Mouse (Mus musculus) R1 (cell line): ENCODE data around the gene Efcab6.

ENCODE experiments used
- DNase-seq: peaks from one replicate; pipeline ENCODE4 v3.0.0-alpha.2; 2018; ENCODE audit warnings: low read depth, low spot score

Gene Efcab6

GRCm38 (mm10) chr15:83883821-83884220, 181.4 kb downstream of the Efcab6 start:
- DNase-seq: no peak

DNA sequence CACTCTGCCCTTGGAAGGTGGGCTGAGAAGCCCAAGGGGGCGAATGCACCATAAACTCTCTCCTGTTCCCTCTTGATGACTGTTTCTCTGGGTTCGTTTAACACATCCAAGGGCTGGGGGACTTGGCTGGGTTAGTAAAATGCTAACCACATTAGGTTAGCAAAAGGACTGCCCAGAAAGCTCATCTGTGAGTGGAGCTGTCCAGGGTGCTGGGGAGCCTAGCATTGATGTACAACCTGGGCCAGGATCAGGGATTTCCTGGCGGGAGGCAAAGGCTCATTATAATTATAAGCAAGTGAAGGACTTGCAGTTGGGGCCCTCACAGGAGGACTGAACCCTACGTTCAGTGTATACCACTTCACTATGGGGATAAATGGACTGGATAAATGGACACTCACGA, 185.3 kb downstream of the Efcab6 start:
- peak; percentile 70 for DNase-seq

DNA sequence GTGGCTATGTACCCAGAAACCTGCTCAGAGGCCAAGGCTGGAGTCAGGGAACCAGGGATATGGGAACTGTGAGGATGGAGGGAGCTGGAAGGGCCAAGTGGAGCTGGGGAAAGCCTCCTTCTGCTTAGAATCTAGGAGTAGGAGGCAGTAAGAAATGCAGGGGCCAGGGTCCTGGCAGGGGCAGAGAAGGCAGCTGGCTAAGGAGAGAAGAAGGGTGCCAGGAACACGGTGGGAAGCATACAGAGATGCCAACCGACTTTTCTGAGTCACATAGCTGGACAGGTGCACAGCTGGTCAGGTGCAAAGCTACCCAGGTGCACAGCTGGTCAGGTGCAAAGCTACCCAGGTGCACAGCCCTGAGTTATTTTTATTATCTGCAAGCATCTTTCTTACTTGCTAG, 187.3 kb downstream of the Efcab6 start:
- DNase-seq: no peak

- DNase-seq: no peak
Measured at GRCm38 (mm10) chr15:83877155-83877866, 187.9 kb downstream of the Efcab6 start.

GRCm38 (mm10) chr15:83870936-83871335, 194.2 kb downstream of the Efcab6 start:
- DNase-seq: peak; percentile 50

DNA sequence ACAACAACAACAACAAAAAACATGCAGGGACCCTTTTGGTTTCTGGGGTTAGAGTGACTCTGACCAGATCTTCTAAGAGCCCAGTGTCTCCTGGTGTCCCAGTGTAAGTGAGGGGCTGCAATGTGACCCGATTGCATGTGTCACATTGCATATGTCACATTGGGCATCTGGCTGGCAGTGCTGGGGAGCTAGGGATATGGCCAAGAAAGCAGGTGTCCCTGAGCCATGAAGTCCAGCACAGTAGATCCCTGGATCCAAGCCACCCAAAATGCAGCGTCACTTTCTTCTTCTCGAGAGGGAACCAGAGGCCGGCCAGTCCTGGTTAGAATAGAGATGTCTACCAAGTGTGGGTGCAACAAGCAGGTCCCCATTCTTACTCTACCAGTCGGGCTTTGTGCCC, 199.6 kb downstream of the Efcab6 start:
- DNase-seq: no peak

DNA sequence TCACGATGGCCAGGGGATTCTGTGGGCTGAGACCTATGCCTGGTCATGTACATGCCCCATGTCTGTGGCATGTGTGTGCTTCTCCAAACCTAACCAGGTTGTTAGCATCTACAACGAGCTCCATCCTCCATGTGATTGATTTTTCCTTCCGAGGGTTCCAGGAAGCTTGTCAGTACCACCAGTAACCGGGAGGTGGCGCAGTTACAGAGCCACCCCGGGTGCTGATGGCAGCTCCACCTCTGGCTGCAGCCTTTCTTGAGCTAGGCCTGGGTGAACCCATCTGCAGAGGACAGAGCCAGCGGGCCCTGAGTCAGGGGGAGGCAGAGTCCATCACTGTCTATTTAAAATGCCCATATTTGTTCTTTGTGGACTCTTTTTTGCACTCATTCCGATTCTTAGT, 208.1 kb downstream of the Efcab6 start:
- DNase-seq: peak; percentile 46

GRCm38 (mm10) chr15:83853400-83853811, 211.8 kb downstream of the Efcab6 start:
- DNase-seq: no peak

GRCm38 (mm10) chr15:83848193-83848592, 217.0 kb downstream of the Efcab6 start:
- no peak for DNase-seq

GRCm38 (mm10) chr15:83847512-83847911, 217.7 kb downstream of the Efcab6 start:
- no peak for DNase-seq

GRCm38 (mm10) chr15:83846592-83846991, 218.6 kb downstream of the Efcab6 start:
- DNase-seq: no peak

DNA sequence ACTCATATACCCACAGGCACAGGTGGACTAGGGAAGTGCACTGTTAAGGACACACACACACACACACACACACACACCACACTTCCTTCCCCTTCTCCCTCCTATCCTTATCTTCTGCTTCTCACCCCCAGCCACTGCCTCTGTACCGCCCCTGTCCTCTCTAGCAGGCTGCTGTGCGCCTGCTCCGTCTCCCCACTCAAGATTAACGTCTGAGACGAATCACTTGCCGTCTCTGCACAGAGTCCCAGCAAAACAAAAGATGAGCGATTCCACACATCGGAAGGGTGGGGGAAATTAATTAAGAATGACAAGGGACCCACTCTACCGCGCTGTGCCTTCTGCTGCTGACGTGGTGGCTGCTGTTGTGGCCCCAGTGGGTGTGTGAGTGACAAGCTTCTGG, 219.4 kb downstream of the Efcab6 start:
- no peak for DNase-seq

DNA sequence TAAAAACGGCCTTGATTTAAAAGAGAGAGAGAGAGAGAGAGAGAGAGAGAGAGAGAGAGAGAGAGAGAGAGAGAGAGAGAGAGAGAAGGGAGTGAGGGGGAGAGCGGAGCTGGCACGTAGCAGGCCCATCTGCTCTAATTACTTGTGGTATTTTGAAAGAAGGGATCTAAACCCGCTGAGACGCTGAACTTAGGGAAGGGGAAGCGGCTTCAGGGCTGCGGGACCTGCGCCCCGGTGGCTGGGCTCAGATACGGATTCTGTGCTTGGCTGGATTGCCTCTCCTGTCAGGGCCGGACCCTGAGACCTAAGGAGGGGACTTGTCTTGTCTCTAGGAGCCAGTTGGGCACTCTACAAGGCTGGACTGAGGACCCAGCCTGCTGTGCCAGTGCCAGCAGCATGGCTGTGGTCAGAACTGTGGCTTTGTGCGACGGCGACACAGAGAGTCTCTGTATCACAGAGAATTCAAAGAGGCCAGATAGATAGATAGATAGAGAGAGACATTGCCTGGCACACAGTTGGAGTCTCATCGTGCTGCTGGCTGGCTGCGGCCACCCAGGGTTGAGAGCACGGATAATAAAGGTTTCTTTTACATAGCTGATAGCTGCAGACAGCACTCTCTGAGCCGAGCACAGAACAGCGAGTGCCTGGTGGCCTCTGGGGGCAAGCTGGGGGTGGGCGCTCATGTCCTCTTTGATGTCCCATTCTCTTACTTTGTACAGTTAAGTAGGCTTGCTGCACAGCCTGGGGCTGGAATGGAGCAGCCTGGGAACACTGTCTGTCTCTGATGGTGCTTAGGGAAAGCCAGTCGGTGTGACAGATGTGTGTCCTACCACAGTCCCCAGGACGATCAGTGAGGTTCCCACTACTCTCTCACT, 222.0 kb downstream of the Efcab6 start:
- DNase-seq: no peak

DNA sequence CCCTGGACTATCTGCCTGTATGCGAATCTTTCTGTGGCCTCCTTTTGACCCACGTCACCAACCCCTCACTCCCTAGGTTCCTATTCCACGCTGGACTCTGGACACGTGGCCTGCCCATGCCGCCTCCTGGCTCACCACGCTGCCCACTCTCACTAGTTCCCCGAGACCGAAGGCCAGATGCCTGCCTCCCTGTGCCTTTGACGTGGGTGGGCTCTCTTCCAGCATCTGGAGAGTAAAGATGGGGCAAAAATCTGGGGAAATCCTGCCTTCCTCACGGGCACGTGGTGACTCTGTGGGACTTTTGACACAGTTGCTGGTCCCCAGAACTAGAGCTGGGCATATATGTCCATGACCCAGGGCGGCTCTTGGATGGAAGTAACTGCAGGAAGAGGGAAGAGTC, 222.8 kb downstream of the Efcab6 start:
- no peak for DNase-seq

- no peak for DNase-seq
Measured at GRCm38 (mm10) chr15:83840950-83841719, 224.0 kb downstream of the Efcab6 start.

GRCm38 (mm10) chr15:83832265-83832664, 232.9 kb downstream of the Efcab6 start:
- DNase-seq: no peak

DNA sequence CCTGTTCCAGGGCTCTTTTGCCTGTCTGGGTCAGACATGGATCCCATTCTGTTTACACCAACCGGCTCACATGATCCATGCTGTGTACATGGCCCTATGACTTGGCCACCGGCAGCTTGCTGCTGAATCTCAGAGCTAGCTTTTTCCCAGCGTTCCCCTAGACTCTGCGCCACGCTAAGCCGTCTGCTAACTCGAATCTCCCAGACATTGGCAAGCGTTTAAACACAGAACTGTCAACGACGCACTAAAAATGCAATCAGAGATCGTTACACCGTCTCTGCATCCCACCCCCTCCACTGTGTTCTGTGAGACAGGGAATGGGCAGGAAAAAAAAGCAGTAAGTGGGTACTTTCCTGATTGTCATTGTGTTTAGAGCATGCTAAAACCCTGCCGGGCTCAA, 236.0 kb downstream of the Efcab6 start:
- DNase-seq: no peak

DNA sequence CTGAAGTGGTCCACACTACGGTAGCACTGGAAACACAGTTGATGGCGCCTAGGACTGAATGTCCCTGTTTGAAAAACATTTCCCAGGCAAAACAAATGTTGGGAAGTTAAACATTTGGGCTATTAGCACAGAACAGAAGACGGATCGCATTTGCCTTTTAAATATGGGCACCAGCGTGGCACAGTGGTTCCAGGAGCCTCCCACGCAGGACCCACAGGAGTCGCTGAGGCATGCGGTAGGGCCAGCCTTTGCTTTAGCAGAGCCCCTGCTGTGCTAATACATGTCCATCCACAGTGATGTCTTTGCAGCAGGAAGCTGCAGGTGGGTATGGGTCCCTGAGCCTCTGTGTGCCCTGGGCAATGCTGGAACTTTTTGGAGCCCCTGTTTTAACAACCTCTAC, 237.2 kb downstream of the Efcab6 start:
- no peak for DNase-seq
